Mouse (Mus musculus) brain, embryonic 18.5 days (tissue): Measurements from ENCODE around the gene Zfand6.

Source experiments
- DNase-seq: peaks from one replicate; pipeline ENCODE4 v3.0.0-alpha.2; 2012; ENCODE audit warnings: low read depth, low spot score

Gene Zfand6

GRCm38 (mm10) chr7:84689251-84690100 is at the start of gene Zfand6:
Zfand6 (minus strand) TSS chr7:84689959.
- DNase-seq: peak; percentile 89

- DNase-seq: no peak
Observed at GRCm38 (mm10) chr7:84736803-84737202, 47.0 kb upstream of the Zfand6 start.

GRCm38 (mm10) chr7:84733038-84733437 is 43.3 kb upstream of the Zfand6 start:
- no peak for DNase-seq

GRCm38 (mm10) chr7:84732052-84732451 is 42.3 kb upstream of the Zfand6 start:
- no peak for DNase-seq

- no peak for DNase-seq
Observed at GRCm38 (mm10) chr7:84731076-84731475, 41.3 kb upstream of the Zfand6 start.

GRCm38 (mm10) chr7:84722804-84723459 is 33.2 kb upstream of the Zfand6 start:
- DNase-seq: no peak

GRCm38 (mm10) chr7:84710287-84710958 is 20.7 kb upstream of the Zfand6 start:
- DNase-seq: no peak

- no peak for DNase-seq
Observed at GRCm38 (mm10) chr7:84706877-84707276, 17.1 kb upstream of the Zfand6 start.

GRCm38 (mm10) chr7:84690101-84690509 is 346 bp upstream of the Zfand6 start:
- no peak for DNase-seq

GRCm38 (mm10) chr7:84687653-84688580 is 1.8 kb downstream of the Zfand6 start:
- DNase-seq: no peak

GRCm38 (mm10) chr7:84686380-84686779 is 3.4 kb downstream of the Zfand6 start:
- DNase-seq: no peak

GRCm38 (mm10) chr7:84684675-84685074 is 5.1 kb downstream of the Zfand6 start:
- no peak for DNase-seq

- DNase-seq: no peak
Observed at GRCm38 (mm10) chr7:84681558-84681957, 8.2 kb downstream of the Zfand6 start.

- DNase-seq: no peak
Observed at GRCm38 (mm10) chr7:84680931-84681330, 8.8 kb downstream of the Zfand6 start.

- no peak for DNase-seq
Observed at GRCm38 (mm10) chr7:84680092-84680491, 9.7 kb downstream of the Zfand6 start.

- DNase-seq: peak; percentile 86
Observed at GRCm38 (mm10) chr7:84679264-84679663, 10.5 kb downstream of the Zfand6 start.

- DNase-seq: no peak
Observed at GRCm38 (mm10) chr7:84673103-84673502, 16.7 kb downstream of the Zfand6 start.

GRCm38 (mm10) chr7:84669554-84670152 is 20.1 kb downstream of the Zfand6 start:
- no peak for DNase-seq

- no peak for DNase-seq
Observed at GRCm38 (mm10) chr7:84667946-84668345, 21.8 kb downstream of the Zfand6 start.

- no peak for DNase-seq
Observed at GRCm38 (mm10) chr7:84652740-84653139, 37.0 kb downstream of the Zfand6 start.

GRCm38 (mm10) chr7:84651987-84652321 is 37.8 kb downstream of the Zfand6 start:
- no peak for DNase-seq
